27 mouse cellular contexts compared by ENCODE assay signal in genomic region chr7:105416529-105416928, GRCm38 (mm10). TPM values are rescaled to one million over a fixed set of nuclear protein-coding genes. Genes with fewer than 3 reads are reported as not detected.
A peak's percentile ranks its signal among the peaks of the same experiment; 100 is the strongest.
DNase-seq lines count a peak whose midpoint lies in the region; ATAC-seq and TF ChIP-seq lines count a peak whose summit lies in the region.
"Had no signal": no experiment of that assay in that cellular context is flagged by ENCODE, and none has a peak within 500 bp of the region (broad histone marks: within the 10 kb centered on the region; RNA-seq: fewer than 3 reads in every experiment).

No protein-coding gene starts in this region.

- WGBS in lung, adult 2 months = 93% methylated on average over 7 of the region's 7 CpGs

- peak; percentile 80; the same call in 1 of the 2 replicates for ATAC-seq in frontal cortex, adult (ENCODE audit: low TSS enrichment)
- ATAC-seq: activated CD4-positive, CD25-positive, alpha-beta regulatory T cell, adult 4 months; CD4-positive, CD25-positive, alpha-beta regulatory T cell, adult 4 months; forebrain, embryonic 13.5 days; forebrain, embryonic 15.5 days; forebrain, postnatal 0 days; Patski had no signal

- no peak for TF ChIP-seq POLR2A in lung, adult 2 months (IDR thresholded peaks at IDR 0.05; ENCODE audit: borderline replicate concordance, extremely low read depth, low read depth, low read length)

- H3K4me3 ChIP-seq in lung, adult 2 months (replicated peaks; ENCODE audit: extremely low read depth, low read depth, low read length) = no peak overlapping the region
- H3K4me3 ChIP-seq: embryonic facial prominence, embryonic 10.5 days; embryonic facial prominence, embryonic 12.5 days; forebrain, embryonic 13.5 days; forebrain, embryonic 15.5 days had no signal

- no peaks in the 10 kb centered on the region for H3K4me1 ChIP-seq in lung, adult 2 months (ENCODE audit: control insufficient read depth, insufficient read depth, low read length)
- H3K4me1 ChIP-seq: embryonic facial prominence, embryonic 10.5 days; embryonic facial prominence, embryonic 12.5 days; forebrain, embryonic 13.5 days; forebrain, embryonic 15.5 days had no signal

- no peak for DNase-seq in frontal cortex, postnatal 36 days (ENCODE audit: low spot score in 2 of 2)
- DNase-seq in right cerebral cortex, adult 18-20 months = peak; percentile 43
- DNase-seq in right cerebral cortex, postnatal 14 days = no peak
- DNase-seq in lung, adult 2 months = no peak
- DNase-seq: adrenal gland, adult 8-10 months; adrenal gland, postnatal 14 days; adrenal gland, postnatal 36 days; B cell, adult 2 months; cerebellum, adult 11 months; cerebellum, adult 18-20 months; cerebellum, adult 8-10 months; cerebellum, adult 9-11 months; cerebellum, postnatal 14 days; cerebellum, postnatal 36 days; forebrain, postnatal 0 days had no signal

- no peak for TF ChIP-seq CTCF in lung, adult 2 months (IDR thresholded peaks at IDR 0.05; ENCODE audit: insufficient read depth, low read length)

RNA-seq across cellular contexts. Expression of gene Cckbr, which starts 9.0 kb away (rescaled TPM):
- not detected in 2 replicates for polyA plus RNA-seq in lung, adult 2 months (2012; rRNA removed)
- polyA plus RNA-seq: activated CD4-positive, CD25-positive, alpha-beta regulatory T cell, adult 4 months; CD4-positive, CD25-positive, alpha-beta regulatory T cell, adult 4 months; G1E; Patski had no signal

RNA-seq across cellular contexts. Expression of gene Cnga4, which starts 12.2 kb away (rescaled TPM):
- polyA plus RNA-seq in lung, adult 2 months (2012; rRNA removed) = 0.12 and 0.14 TPM in 2 replicates
- polyA plus RNA-seq: activated CD4-positive, CD25-positive, alpha-beta regulatory T cell, adult 4 months; CD4-positive, CD25-positive, alpha-beta regulatory T cell, adult 4 months; forebrain, embryonic 13.5 days; G1E; Patski had no signal

RNA-seq across cellular contexts. Expression of gene Fam160a2, which starts 16.7 kb away (rescaled TPM):
- 46.7 and 57.9 TPM in 2 replicates for polyA plus RNA-seq in lung, adult 2 months (2012; rRNA removed)

RNA-seq across cellular contexts. Expression of gene Gm5901, which starts 41.7 kb away (rescaled TPM):
- not detected in 2 replicates for polyA plus RNA-seq in lung, adult 2 months (2012; rRNA removed)
- polyA plus RNA-seq: activated CD4-positive, CD25-positive, alpha-beta regulatory T cell, adult 4 months; brain, embryonic 14.5 days; CD4-positive, CD25-positive, alpha-beta regulatory T cell, adult 4 months; embryonic facial prominence, embryonic 10.5 days; embryonic facial prominence, embryonic 12.5 days; embryonic facial prominence, embryonic 14.5 days; forebrain, embryonic 11.5 days; forebrain, embryonic 13.5 days; forebrain, embryonic 15.5 days; forebrain, postnatal 0 days; G1E; Patski had no signal

RNA-seq across cellular contexts. Expression of gene Olfr692, which starts 48.5 kb away (rescaled TPM):
- polyA plus RNA-seq in lung, adult 2 months (2012; rRNA removed) = not detected in 2 replicates
- polyA plus RNA-seq: activated CD4-positive, CD25-positive, alpha-beta regulatory T cell, adult 4 months; brain, embryonic 14.5 days; CD4-positive, CD25-positive, alpha-beta regulatory T cell, adult 4 months; embryonic facial prominence, embryonic 10.5 days; embryonic facial prominence, embryonic 12.5 days; forebrain, embryonic 11.5 days; forebrain, embryonic 13.5 days; forebrain, embryonic 15.5 days; forebrain, postnatal 0 days; G1E; Patski had no signal
